Comparison of ENCODE assay signal across 8 mouse cellular contexts in genomic region chr16:14004170-14004569, GRCm38 (mm10). TPM values are rescaled to one million over a fixed set of nuclear protein-coding genes. Genes with fewer than 3 reads are reported as not detected.
DNase-seq lines count a peak whose midpoint lies in the region; ATAC-seq and TF ChIP-seq lines count a peak whose summit lies in the region.
"Had no signal": no experiment of that assay in that cellular context is flagged by ENCODE, and none has a peak within 500 bp of the region (broad histone marks: within the 10 kb centered on the region; RNA-seq: fewer than 3 reads in every experiment).

No protein-coding gene starts in this region.

- no peaks in the 10 kb centered on the region for H3K36me3 ChIP-seq in intestine, embryonic 14.5 days (ENCODE audit: control insufficient read depth, insufficient read depth, low read length)
- no peaks in the 10 kb centered on the region for H3K36me3 ChIP-seq in liver, postnatal 0 days (replicated peaks; ENCODE audit: insufficient read depth, low read length)
- no peaks in the 10 kb centered on the region for H3K36me3 ChIP-seq in heart, embryonic 11.5 days (ENCODE audit: control insufficient read depth, insufficient read depth, low read length)

- TF ChIP-seq EP300 in liver, postnatal 0 days (IDR thresholded peaks at IDR 0.05; ENCODE audit: low read depth) = no peak

- H3K4me2 ChIP-seq in intestine, embryonic 14.5 days (ENCODE audit: low read length) = no peak overlapping the region
- peak overlapping the region; percentile 48; the same call in 1 of the 2 replicates for H3K4me2 ChIP-seq in liver, postnatal 0 days (ENCODE audit: low read depth, low read length)
- no peak overlapping the region for H3K4me2 ChIP-seq in heart, embryonic 11.5 days

- TF ChIP-seq POLR2A in bone marrow, adult 2 months (IDR thresholded peaks at IDR 0.05; ENCODE audit: borderline replicate concordance, control insufficient read depth, low read depth, low read length) = no peak

- no peak overlapping the region for H3K9ac ChIP-seq in intestine, embryonic 14.5 days (ENCODE audit: low read length)
- no peak overlapping the region for H3K9ac ChIP-seq in liver, postnatal 0 days (replicated peaks)
- H3K9ac ChIP-seq in heart, embryonic 11.5 days (ENCODE audit: low read depth, low read length) = no peak overlapping the region

- no peaks in the 10 kb centered on the region; the same call in 1 of the 2 replicates for H3K4me1 ChIP-seq in bone marrow, adult 2 months (ENCODE audit: control insufficient read depth, insufficient read depth, low read length)
- no peaks in the 10 kb centered on the region for H3K4me1 ChIP-seq in intestine, embryonic 14.5 days (replicated peaks; ENCODE audit: control insufficient read depth, insufficient read depth, low read length)
- H3K4me1 ChIP-seq in liver, postnatal 0 days (ENCODE audit: insufficient read depth) = no peaks in the 10 kb centered on the region; the same call in 1 of the 2 replicates
- no peaks in the 10 kb centered on the region for H3K4me1 ChIP-seq in heart, embryonic 11.5 days (ENCODE audit: control insufficient read depth, insufficient read depth, low read length)

- no peak overlapping the region for H3K4me3 ChIP-seq in bone marrow, adult 2 months (replicated peaks; ENCODE audit: control insufficient read depth, low read depth, low read length)
- no peak overlapping the region for H3K4me3 ChIP-seq in intestine, embryonic 14.5 days (ENCODE audit: low read depth, low read length)
- H3K4me3 ChIP-seq in liver, postnatal 0 days (ENCODE audit: low read depth, low read length) = no peak overlapping the region
- no peak overlapping the region for H3K4me3 ChIP-seq in heart, embryonic 11.5 days (ENCODE audit: low read depth, low read length)

- peak; percentile 21; the same call in 1 of the 2 replicates for TF ChIP-seq CTCF in bone marrow, adult 2 months (IDR thresholded peaks at IDR 0.05; ENCODE audit: control insufficient read depth, insufficient read depth, low read length)
- peak; percentile 59 for TF ChIP-seq CTCF in liver, postnatal 0 days (IDR thresholded peaks at IDR 0.05; ENCODE audit: low read depth)

- H3K27ac ChIP-seq in bone marrow, adult 2 months (ENCODE audit: control insufficient read depth, insufficient read depth, low read depth, low read length, poor library complexity) = no peak overlapping the region
- H3K27ac ChIP-seq in intestine, embryonic 14.5 days (ENCODE audit: low read depth) = no peak overlapping the region
- H3K27ac ChIP-seq in liver, postnatal 0 days (ENCODE audit: low read depth) = no peak overlapping the region; the same call in 1 of the 2 replicates
- no peak overlapping the region for H3K27ac ChIP-seq in heart, embryonic 11.5 days (ENCODE audit: low read depth, low read length)

- no peaks in the 10 kb centered on the region for H3K9me3 ChIP-seq in intestine, embryonic 14.5 days (ENCODE audit: control insufficient read depth, low read length)
- no peaks in the 10 kb centered on the region for H3K9me3 ChIP-seq in liver, postnatal 0 days (ENCODE audit: low read length)
- H3K9me3 ChIP-seq in heart, embryonic 11.5 days (replicated peaks; ENCODE audit: control insufficient read depth, low read length) = no peaks in the 10 kb centered on the region

- WGBS in bone marrow, adult 2 months = 63% methylated on average over 3 of the region's 3 CpGs
- 17% methylated on average over 3 of the region's 3 CpGs for WGBS in intestine, embryonic 14.5 days
- 29% methylated on average over 3 of the region's 3 CpGs for WGBS in liver, postnatal 0 days (ENCODE audit: insufficient replicate concordance)
- 33% methylated on average over 3 of the region's 3 CpGs for WGBS in heart, embryonic 11.5 days (ENCODE audit: insufficient replicate concordance)

- H3K27me3 ChIP-seq in intestine, embryonic 14.5 days (replicated peaks; ENCODE audit: control insufficient read depth, insufficient read depth, low read length) = no peaks in the 10 kb centered on the region
- H3K27me3 ChIP-seq in liver, postnatal 0 days (ENCODE audit: insufficient read depth, low read length) = no peaks in the 10 kb centered on the region
- no peaks in the 10 kb centered on the region for H3K27me3 ChIP-seq in heart, embryonic 11.5 days (ENCODE audit: control insufficient read depth, insufficient read depth, low read length)

- ATAC-seq in intestine, embryonic 14.5 days (replicated peaks; ENCODE audit: low FRiP score, low TSS enrichment, low read depth) = peak; percentile 58; the same call in 1 of the 2 replicates
- peak; percentile 82 for ATAC-seq in liver, postnatal 0 days
- ATAC-seq in monocyte, adult 5-6 weeks (replicated peaks; ENCODE audit: insufficient number of reproducible peaks, low FRiP score, low TSS enrichment, poor library complexity, severe bottlenecking) = no peak
- ATAC-seq in heart, embryonic 11.5 days (replicated peaks; ENCODE audit: insufficient number of reproducible peaks, low FRiP score, low TSS enrichment) = no peak

- DNase-seq in ES-CJ7 (ENCODE audit: low read depth, low spot score) = peak; percentile 27
- DNase-seq in intestine, embryonic 14.5 days (ENCODE audit: low spot score) = no peak
- peak; percentile 28 for DNase-seq in liver, postnatal 0 days
- no peak for DNase-seq in cerebellum, adult 9-10 months

RNA-seq across cellular contexts. Expression of gene Ifitm7, which starts 17.5 kb away (rescaled TPM):
- polyA plus RNA-seq in bone marrow, adult 2 months (2011; ENCODE audit: insufficient read depth, insufficient read length, low replicate concordance, missing spikeins) = 3.8 TPM in 1 of 2 replicates, not detected in the other
- polyA plus RNA-seq in intestine, embryonic 14.5 days (2014; fragmentation: Nextera tagmentation; extraction: Ambion mirVana) = 0.09 TPM in 1 of 2 replicates, not detected in the other
- 0.18 TPM in 1 of 2 replicates, not detected in the other for polyA plus RNA-seq in liver, postnatal 0 days (2015; fragmentation: Nextera tagmentation; extraction: Ambion mirVana)
- total RNA-seq in monocyte, adult 5-6 weeks (2017) = not detected in 3 replicates
- polyA plus RNA-seq in heart, embryonic 11.5 days (2014; fragmentation: Nextera tagmentation; extraction: Ambion mirVana) = not detected in 2 replicates

RNA-seq across cellular contexts. Expression of gene 2900011O08Rik, which starts 17.8 kb away (rescaled TPM):
- 1.6 TPM in 1 of 2 replicates, not detected in the other for polyA plus RNA-seq in bone marrow, adult 2 months (2011; ENCODE audit: insufficient read depth, insufficient read length, low replicate concordance, missing spikeins)
- polyA plus RNA-seq in intestine, embryonic 14.5 days (2014; fragmentation: Nextera tagmentation; extraction: Ambion mirVana) = 2.9 and 3.2 TPM in 2 replicates
- polyA plus RNA-seq in liver, postnatal 0 days (2015; fragmentation: Nextera tagmentation; extraction: Ambion mirVana) = 0.12 TPM in 1 of 2 replicates, not detected in the other
- total RNA-seq in monocyte, adult 5-6 weeks (2017) = not detected in 3 replicates
- polyA plus RNA-seq in heart, embryonic 11.5 days (2014; fragmentation: Nextera tagmentation; extraction: Ambion mirVana) = 0.92 and 1.3 TPM in 2 replicates
- polyA plus RNA-seq: gonadal fat pad, adult 2 months had no signal

Comparison
In these comparisons a context has a peak if more than half of its experiments do, and no peak if none do; other contexts are left out.
1. DNase-seq: peak in ES-CJ7 (single experiment) and liver, postnatal 0 days (single experiment); none in intestine, embryonic 14.5 days (single experiment) and cerebellum, adult 9-10 months (single experiment).
2. ATAC-seq: peak in intestine, embryonic 14.5 days (single experiment) and liver, postnatal 0 days (single experiment); none in monocyte, adult 5-6 weeks (single experiment) and heart, embryonic 11.5 days (single experiment).